Mouse (Mus musculus) hematopoietic stem cell, adult 5-6 weeks (primary cell): ENCODE measurements around the gene Thap12. TPM values are rescaled to one million over a fixed set of nuclear protein-coding genes. Genes with fewer than 3 reads are reported as not detected.
A peak's percentile ranks its signal among the peaks of the same experiment; 100 is the strongest.

Experiments used
- ATAC-seq, 2 experiments: fragments of 125-278 bp in 1 of 2; replicated peaks in 1 of 2; 2 replicates each; pipeline ENCODE4 v1.8.0; 2016 to 2017; ENCODE audit warnings: inconsistent platforms in 2 of 2, mild to moderate bottlenecking in 2 of 2, moderate number of reproducible peaks in 2 of 2, low read depth in 1 of 2, moderate TSS enrichment in 1 of 2; ENCODE audit not compliant: low FRiP score in 2 of 2, poor library complexity in 2 of 2, severe bottlenecking in 2 of 2, insufficient read depth in 1 of 2, low TSS enrichment in 1 of 2
- total RNA-seq: library from RNA; stranded (forward); fragments of 172-1452, 232-1000 nt; gene quantifications from 2 replicates; pipeline ENCODE4 v1.2.3, GENCODE M21; 2017

The Thap12 gene
- total RNA-seq, 1 experiment from 2014 or later: 86.2 TPM

DNA sequence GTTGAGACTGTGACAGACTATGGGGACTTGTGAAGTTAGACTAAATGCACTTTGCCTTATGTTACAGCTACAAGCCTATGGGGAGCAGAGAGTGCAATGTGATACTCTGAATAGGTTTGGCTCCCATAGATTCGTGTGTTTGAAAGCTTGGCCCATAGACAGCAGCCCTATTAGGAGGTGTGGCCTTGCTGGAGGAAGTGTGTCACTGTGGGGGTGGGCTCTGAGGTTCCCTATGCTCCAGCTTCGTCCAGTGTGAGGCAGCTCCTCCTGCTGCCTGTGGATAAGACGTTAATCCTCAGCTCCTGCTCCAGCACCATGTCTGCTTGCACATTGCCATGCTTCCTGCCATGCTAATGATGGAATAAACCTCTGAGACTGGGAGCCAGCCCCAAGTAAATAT lies 12.1 kb upstream of the Thap12 start:
- ATAC-seq: peak; percentile 34 to 54; a peak in 2 of 4 replicates

DNA sequence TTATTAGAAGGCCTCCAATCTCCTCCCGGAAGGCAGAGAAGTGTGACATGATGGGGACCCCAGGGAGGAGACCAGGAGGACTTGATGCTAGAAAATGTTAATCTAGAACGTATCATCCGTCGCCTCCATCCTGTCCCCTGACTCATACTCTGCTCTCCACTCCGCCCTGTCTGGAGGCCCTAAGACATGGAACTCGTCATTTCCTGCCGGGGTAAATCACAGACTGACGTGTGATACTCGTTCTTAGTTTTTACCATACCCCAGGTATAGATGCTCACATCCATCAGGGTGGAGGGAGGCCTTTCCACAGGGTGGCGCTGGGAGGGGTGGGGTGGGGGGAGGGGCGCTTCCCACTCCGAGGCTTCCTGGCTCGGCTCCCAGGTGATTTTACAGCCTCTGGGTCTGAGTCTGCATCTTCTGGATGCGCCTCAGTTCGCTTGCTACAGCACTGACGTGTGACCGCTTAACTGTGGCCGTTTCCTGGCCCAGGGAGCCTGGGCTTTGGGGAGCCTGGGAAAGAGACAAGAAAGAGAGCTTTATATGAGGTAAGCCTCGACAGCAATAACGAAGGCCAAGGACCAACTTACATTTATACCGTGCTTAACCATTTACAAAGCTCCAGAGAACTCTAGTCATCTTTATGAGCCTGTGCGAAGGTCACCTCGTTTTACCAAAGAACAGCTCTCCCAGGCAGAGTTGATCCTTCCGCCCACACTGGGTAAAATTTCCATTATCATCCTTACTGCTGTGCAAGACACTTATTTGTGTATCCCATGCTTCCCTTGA lies 9.9 kb upstream of the Thap12 start:
- ATAC-seq: no peak

DNA sequence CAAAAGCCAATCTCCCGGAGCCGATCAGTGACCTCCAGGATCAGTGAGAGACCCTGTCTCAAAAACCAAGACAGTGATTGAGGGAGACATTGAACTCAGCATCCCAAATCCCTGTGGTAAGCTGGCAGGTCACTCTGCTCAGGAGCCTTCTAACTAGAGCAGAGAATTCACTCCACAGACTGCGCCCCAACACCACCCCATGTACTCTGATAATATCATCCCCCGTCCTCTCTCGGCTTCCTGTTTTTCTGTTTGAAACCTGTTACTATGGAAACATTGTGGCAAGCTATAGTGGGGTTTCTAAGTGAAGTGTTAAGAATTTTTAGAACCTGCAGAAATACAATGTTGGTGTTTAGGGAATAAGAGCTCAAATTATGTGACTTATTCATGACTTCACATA lies 8.9 kb upstream of the Thap12 start:
- ATAC-seq: peak; percentile 94

DNA sequence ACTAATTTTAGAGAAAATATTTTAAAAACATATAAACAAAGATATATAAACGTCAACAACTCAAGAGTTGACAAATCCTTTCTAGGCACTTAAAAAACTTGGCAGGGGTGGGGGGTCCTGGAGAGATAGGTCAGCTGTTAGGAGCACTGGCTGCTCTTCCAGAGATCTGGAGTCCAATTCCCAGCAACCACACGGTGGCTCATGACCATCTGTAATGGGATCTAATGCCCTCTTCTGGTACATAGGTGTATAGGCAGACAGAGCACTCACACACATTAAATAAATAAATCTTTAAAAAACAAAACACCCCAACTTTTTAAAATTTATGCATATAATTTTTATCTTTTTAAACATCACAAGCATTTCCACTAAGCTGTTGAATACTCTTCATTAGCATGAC lies 5.4 kb upstream of the Thap12 start:
- no peak for ATAC-seq

DNA sequence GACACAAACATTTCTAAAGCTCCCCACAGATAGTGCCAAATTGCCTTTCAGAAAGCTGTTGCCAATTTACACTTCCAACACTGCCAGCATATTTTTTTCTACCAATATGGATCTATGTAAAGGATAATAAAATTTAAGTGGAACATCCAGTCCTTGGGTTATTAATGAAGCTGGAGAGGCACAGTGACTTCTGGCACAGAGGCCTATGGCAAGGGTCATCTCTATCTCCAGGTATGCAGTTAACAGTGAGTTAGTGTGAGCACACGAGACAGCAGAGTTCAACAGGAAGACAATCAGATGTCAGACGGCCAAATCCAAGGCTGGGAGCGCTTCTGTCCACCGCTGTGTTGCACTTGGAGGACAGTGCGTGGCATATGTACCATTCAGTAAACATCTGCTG lies 4.9 kb upstream of the Thap12 start:
- no peak for ATAC-seq

DNA sequence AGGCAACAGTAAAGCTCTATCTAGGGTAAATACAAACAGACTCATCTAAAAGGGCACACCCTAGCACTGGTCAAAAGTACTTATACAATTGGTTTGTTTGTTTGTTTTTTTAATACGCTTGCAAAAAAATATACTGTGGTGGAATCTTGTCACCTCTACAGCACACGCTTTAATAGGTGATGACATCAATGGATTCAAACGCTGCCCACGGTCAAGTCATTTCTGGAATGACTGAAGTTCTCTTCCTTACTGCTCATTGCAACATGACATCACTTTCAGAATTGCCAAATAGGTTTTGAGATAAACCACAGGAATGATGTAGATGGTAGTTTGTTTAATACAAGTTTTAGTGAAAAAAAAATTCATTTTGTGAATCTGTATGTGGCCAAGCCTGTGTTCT lies 4.3 kb upstream of the Thap12 start:
- no peak for ATAC-seq

DNA sequence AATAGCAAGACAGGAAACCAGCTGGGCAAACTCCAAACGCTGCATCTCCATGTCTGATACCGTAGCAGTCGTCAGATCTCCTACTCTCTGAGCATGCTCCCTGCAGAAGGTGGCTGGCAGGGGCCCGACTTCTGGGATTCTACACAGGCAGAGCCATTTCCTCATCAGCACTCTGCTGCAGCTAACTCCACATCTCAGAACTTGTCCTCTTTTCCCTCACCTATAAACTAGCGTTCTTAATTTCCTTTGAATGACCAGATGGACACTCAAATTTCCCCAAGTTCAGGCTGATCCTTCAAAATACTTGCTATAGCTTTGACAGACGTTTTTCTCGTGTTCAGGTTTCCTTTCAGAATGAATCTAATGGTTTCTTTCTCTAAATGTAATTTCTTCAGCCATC lies 1.1 kb upstream of the Thap12 start:
- ATAC-seq: no peak

DNA sequence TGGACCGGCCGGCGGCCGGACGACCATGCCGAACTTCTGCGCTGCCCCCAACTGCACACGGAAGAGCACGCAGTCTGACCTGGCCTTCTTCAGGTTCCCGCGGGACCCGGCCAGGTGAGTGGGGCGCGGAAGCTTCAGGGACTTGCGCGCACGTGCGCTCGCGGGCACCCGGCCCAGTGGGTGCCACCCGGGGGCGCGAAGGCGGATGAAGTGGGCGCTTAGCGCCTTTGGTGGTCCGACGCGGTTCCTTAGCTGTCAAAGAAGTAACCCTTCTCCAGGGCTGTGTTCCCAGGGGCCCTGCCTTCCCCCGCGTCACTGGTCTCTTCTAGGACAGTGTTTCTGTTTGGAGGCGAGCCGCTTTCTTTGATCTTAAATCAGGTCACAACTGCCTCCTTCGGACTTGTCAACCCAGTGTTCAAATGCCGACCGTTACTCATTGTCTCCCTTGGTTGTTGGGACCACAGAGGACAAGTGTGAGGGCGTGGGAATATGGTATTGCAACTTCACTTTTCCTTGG lies 520 bp downstream of the Thap12 start:
- no peak for ATAC-seq

DNA sequence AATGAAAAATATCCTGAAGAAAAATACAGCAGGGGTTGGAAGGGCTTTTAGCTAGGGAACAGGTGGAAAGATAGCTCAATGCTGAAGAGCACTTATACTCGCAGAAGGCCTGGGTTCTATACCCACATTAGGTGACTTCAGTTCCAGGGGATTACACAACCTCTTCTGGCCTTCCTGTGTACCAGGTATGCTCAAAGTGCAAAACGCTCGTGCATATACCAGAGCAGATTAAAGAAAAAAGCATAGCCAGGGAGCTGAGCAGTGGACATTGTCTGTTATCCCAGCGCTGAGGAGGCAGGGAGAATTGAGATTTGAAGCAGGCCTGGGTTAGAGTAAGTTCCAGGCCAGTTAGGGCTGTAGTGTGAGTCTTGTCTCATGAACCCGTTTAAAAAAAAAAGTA lies 1.4 kb downstream of the Thap12 start:
- no peak for ATAC-seq

DNA sequence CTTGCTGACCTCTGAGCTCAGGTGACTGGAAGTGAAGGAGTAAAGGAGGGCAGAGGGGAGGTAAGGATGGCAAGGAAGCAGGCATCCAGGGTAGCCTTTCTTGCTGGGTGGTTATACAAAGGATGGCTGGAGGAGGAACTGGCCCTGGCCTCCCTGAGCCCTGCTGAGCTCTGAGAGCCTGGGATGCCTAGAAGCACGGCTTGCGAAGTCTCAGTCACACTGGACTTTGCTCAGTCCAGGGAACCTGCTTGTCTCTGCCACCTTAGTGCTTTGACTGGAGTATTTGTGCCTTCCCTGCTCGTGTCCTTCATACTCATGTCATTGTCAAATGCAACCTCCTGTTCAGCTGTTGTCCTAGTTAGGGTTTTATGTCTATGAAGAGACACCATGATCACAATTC lies 10.8 kb downstream of the Thap12 start:
- ATAC-seq: no peak

DNA sequence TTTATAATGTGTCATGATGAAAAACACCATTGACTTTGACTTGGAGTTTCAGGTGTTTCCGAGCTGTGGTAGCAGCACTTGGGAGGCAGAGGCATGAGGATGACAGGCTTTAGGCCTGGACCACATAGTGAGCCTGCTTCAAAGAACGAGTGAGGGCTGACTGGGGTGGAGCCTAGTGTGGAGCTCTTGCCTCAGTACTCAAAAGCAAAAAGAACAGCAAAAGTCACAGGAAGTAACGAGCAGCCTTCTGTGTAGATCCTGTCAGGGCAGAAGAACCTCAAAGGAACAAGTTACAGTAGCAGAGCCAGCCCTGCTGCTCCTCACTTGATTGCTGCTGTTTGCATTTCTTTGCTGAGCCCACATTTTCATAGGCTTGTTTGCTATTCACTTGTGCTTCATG lies 14.5 kb downstream of the Thap12 start:
- ATAC-seq: no peak

DNA sequence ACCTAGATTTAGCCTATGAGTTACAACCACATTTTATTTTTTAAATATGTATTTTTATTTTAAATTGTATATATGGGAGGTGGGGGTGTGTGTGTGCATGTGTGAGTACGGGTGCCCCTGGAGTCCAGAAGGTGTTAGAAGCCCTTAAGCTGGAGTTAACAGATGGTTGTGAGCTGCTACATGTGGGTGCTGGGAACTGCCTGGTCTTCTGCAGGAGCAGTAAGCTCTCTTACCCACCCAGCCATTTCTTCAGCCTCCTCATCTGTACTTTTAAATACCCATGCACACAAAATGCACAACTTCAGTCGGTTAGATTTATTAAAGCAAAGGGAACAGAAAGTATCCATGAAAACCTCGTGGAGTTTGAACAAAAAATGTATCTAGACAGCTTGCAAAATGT lies 16.9 kb downstream of the Thap12 start:
- ATAC-seq: no peak

DNA sequence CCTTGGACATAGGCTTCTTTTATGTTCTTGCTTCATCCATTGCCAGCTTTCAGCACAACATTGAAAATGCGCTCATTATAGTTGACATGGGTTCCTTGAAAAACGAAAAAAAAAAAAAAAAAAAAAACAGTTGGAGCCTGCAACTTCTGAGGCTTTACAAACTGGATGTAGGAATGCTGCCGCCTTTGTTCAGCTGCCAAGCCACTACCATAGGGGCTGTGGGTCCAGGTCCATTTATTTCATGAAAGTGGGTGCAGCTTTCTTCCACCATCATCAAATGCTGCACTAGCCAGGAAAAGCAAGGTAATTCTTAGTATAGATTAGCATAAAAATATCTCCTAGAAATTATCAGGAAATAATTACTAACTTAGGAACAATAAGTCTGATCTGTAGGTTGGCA lies 17.8 kb downstream of the Thap12 start:
- no peak for ATAC-seq

DNA sequence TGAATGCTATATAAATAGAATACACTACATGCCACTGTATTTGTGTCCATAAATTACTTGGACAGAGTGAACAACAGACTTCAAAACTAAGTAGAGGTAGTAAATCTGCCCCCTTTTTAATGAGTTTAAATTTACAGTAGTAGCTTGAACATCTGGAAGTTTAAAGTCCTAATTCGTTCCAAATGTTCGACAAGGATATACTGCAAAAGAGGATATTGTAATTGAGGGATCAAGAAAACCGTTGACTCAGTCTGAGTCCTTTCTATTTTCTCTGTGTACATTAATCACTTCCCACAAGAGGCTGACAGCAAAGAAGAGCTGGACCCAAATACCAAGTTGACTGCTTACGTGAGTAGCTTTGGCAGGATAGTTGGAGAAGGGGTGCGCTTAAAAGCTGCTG lies 18.3 kb downstream of the Thap12 start:
- ATAC-seq: no peak

DNA sequence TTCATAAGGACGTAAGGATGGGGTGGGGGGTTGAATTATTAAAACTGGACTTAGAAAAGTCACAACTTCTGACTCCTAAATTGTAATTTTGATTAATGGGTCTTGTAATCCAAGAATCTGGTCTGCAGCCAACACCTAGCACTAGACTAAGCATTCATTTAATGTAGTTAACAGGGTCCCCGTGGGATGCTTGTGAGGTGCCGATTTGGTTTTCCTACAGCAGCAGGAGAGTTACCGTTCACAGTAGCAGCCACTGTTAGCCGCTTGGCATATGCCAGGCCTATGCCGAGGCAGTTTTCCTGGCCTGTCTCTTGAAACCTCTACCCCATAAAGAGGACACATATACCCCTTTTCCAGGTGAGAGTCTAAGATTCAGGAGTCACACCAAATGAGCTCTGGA lies 18.7 kb downstream of the Thap12 start:
- no peak for ATAC-seq

DNA sequence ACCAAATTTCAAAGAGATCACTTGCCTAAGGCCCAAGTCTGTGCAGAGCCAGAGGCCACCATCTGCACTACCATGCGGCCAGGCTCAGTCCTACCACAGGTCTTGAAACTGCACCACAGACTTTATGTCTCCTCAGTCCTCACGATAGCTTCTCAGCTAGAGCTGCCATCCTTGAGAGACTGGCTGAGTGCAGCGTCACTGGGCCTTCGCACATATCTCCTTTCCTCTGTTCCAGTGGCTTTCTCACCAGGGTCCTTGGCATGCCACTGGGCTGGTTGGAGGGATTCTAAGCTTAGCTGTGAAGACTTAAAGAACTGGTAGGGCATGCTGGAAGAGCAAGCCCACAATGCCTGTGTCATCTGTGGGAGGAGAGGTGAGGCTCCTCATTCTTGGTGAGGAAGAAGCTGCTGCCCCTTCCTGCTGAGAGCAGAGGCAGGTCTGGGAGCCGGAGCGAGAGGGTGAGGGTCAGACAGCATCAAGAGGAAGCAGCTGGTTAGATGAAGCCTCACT lies 22.8 kb downstream of the Thap12 start:
- ATAC-seq: no peak

DNA sequence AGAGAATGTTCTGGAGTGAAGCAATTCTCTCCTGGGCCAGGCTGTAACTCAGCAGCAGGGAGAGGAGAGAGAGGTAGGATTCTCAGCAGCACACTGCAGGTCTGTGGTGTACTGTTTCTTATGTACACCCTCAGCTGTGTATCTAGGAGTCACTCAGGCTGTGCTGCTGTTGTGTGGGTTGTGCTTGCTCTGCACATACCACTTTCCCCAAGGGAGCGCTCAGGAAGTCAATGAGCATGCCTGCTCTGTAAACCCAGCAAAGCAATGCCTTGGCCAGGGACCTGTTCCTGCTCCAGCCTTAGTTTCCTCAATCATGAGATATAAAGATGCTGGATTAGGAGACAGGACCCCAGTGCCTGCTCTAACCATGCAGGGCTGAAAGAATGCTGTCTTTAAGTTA lies 25.1 kb downstream of the Thap12 start:
- ATAC-seq: no peak

DNA sequence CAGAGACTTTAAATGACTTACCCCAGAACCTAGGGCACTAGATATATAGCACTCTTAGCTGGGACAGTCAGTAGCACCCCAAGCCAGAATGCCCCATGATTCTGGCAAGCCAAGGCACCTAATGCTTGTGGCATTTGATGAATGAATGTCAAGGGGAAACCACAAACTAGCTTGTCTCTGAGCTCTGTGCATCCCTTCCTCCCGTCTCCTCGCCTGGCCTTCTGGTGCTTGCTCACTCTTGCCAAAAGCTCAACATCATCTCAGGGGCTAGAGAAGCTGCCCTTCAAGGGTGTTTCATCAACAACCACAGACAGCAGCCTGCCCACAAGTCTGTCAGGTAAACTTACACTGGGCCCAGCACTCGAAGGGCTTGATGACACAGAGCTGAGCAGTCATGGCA lies 25.6 kb downstream of the Thap12 start:
- no peak; a peak in 1 of 4 replicates for ATAC-seq

DNA sequence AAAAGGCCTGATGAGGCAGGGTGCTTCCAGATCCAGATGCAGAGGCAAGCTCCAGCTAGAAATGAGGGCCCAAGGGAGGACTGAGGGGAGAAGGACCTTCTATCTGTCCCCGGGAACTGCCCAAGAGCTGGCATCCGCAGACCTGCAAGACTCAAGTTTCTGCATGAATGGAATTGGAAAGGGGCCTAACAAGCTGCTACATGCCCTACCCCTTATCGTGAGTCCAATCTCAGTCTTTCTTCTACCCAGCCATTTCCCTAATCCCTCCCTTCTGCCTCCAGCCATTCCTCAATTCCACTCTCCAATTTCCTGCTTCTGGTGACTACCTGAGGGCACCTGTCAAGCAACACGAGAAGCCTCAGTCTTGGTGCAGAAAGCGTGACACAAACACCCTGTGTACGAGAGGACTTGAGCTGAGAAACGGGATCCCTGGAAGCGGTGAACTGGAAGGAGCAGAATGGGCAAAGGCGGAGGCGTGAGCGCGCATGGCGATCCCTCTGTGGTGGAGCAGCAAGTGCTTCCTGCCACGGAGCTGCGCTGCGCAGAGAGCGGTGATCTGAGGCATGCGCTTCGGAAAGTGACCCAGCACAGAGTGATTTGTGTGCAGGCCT lies 26.9 kb downstream of the Thap12 start:
- ATAC-seq: no peak
